Mouse (Mus musculus) CD4-positive, CD25-positive, alpha-beta regulatory T cell, adult 2 months (primary cell): ENCODE data around the gene Gm11938.

Source experiments
- DNase-seq: peaks from one replicate; pipeline ENCODE4 v3.0.0-alpha.2; 2012; ENCODE audit warnings: low read depth, low spot score

Gm11938 gene

GRCm38 (mm10) chr11:99574106-99574505 lies 29.0 kb downstream of the Gm11938 start:
- DNase-seq, result peak; percentile 62

DNA sequence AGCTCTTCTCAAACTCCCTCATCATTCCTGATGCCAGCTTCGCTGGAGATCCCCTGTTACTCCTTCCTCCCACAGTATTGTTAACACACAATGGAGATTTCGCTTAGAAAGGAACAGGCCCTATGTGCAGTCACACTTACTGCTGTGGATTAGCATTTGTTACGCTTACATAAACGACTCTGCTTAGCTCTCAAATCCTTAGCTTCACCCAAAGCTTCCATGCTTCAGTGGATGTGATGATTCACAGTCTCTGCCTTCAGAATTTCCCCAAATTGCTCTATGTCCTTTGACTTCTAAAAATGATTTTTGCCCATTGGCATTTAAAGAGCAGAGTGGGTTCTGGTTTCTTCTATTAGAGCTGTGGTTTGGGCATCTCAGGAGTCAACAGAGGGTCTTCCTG lies 29.9 kb downstream of the Gm11938 start:
- no peak for DNase-seq

- DNase-seq, result no peak
These were observed 36.6 kb downstream of the Gm11938 start, which contains the start of gene Krtap3-1 for GRCm38 (mm10) chr11:99566530-99566929. Gene Krtap3-1, minus strand, starts transcription at chr11:99566630.

DNA sequence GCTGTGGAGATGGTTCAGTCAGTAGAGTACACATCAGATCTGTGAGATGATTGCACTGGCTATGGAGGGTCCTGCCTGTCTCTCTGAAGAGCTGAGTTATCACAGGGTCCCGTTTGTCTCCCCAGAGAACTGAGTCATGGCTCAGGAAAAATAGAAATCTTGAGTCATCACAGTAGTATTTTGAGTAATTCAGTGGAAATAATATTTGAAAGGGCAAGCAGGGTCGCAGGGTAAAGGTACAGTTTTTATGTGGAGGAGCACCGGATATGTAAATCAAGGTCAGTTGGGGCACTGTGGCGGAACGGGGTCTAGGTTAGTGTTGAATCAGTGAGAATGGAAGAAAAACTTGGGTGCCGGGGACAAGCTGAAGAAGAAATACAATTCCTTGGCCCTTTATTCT lies 40.5 kb downstream of the Gm11938 start:
- DNase-seq, result no peak

GRCm38 (mm10) chr11:99559366-99559765 lies 43.7 kb downstream of the Gm11938 start, which contains the start of gene Gm11939:
Gene Gm11939, minus strand, starts transcription at chr11:99559466.
- DNase-seq, result no peak

- no peak for DNase-seq
These were observed 44.9 kb downstream of the Gm11938 start for GRCm38 (mm10) chr11:99557976-99558745.

DNA sequence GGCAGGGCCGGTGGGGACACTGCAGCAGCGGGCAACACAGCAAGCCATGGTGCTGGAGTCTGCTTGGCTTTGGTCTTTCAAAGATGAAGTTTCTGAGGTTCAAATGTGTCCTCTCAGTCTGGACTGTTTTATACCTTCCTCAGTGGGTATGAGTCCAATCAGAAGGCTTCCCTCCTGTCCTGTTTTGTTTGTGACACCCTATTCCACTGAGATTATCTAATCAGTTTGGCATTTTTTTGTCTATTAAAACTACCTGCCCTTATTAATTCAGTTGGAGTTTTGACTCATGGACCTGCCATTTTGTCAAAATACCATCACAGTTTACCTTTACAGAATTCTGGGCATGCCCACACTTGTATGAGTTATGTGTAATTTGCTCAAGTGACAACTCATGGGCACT lies 46.4 kb downstream of the Gm11938 start, which contains the start of gene Krtap3-2:
Krtap3-2 (minus strand) TSS at position 101 of the 400 bp plus-strand sequence.
- DNase-seq, result no peak

- DNase-seq, result no peak
These were observed 46.9 kb downstream of the Gm11938 start for GRCm38 (mm10) chr11:99556195-99556594.
